Mouse (Mus musculus) limb, embryonic 15.5 days (tissue): ENCODE data around the gene Cdc25b. TPM values are rescaled to one million over a fixed set of nuclear protein-coding genes. Genes with fewer than 3 reads are reported as not detected.
A peak's percentile ranks its signal among the peaks of the same experiment; 100 is the strongest.

Source experiments
- ATAC-seq: fragments of 200-750 bp; cut with Nextera tagmentation; 2 replicates; pipeline ENCODE4 v1.8.0; 2017; ENCODE audit warnings: low read depth, moderate TSS enrichment; ENCODE audit not compliant: insufficient number of reproducible peaks, low FRiP score, low TSS enrichment
- H3K27ac ChIP-seq: fragments of 300-500 bp; sonication (generic); 2 replicates; pipeline ENCODE4 v1.5.1; 2015; ENCODE audit warnings: moderate library complexity, mild to moderate bottlenecking, inconsistent platforms
- H3K27me3 ChIP-seq: fragments of 300-500 bp; sonication (generic); 2 replicates; pipeline ENCODE4 v1.6.1; 2015; ENCODE audit warnings: inconsistent platforms
- H3K36me3 ChIP-seq: fragments of 300-500 bp; sonication (generic); 2 replicates; pipeline ENCODE4 v1.6.1; 2015; ENCODE audit warnings: inconsistent platforms
- H3K4me1 ChIP-seq: fragments of 300-500 bp; sonication (generic); 2 replicates; pipeline ENCODE4 v1.6.1; 2015; ENCODE audit warnings: inconsistent platforms
- H3K4me2 ChIP-seq: fragments of 300-500 bp; sonication (generic); 2 replicates; pipeline ENCODE4 v1.6.1; 2015; ENCODE audit warnings: mild to moderate bottlenecking, inconsistent platforms
- H3K4me3 ChIP-seq: fragments of 300-500 bp; sonication (generic); 2 replicates; pipeline ENCODE4 v1.5.1; 2015; ENCODE audit warnings: mild to moderate bottlenecking, inconsistent platforms
- H3K9ac ChIP-seq: fragments of 300-500 bp; sonication (generic); 2 replicates; pipeline ENCODE4 v1.6.1; 2015; ENCODE audit warnings: inconsistent platforms
- H3K9me3 ChIP-seq: fragments of 300-500 bp; sonication (generic); 2 replicates; pipeline ENCODE4 v1.6.1; 2016; ENCODE audit warnings: inconsistent platforms
- whole genome bisulfite sequencing: fragments of 180-500 bp; shearing (Covaris S2); methylation state at CpG from one replicate; pipeline ENCODE4 v1.1.7; 2015; 5-methylcytosine and 5-hydroxymethylcytosine counted together
- polyA plus RNA-seq: library from polyadenylated mRNA; unstranded; fragments of >200 nt; fragmentation: Nextera tagmentation; extraction: Ambion mirVana; gene quantifications from 2 replicates; pipeline ENCODE4 v1.2.1, GENCODE M21; 2015

Cdc25b gene
- polyA plus RNA-seq, result 51.2 and 51.3 TPM in 2 replicates

DNA sequence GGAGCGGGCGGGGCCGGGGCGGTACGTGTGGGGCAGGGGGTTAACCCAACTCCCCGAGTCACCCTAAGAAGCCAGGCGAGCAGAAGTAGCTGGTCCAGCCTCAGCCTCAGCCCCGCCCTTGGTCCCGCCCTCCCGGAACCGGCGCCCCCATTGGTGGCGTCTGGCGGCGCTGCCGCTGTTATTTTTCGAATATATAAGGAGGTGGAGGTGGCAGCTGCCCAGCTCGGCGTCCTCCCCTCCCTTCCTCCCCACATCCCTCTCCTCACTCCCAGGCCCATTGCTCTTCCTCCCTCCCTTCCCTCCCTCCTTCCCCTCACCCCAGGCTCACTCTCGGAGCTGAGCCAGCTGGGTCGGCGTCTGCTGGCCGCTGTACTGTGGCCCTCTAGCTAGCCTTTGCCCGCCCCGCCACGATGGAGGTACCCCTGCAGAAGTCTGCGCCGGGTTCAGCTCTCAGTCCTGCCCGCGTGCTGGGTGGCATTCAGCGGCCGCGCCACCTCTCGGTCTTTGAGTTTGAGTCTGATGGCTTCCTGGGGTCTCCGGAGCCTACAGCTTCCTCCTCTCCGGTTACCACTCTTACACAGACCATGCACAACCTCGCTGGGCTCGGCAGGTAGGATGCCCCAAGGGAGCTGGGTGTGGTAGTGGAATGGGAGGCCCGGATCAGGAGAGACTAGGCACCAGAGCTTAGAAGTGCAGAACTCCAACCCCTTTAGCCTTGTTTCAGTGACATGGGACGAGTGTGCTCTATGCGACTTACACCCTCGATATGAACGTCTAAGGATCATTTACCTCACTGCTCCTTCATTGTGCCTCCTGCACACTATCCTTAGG is at the start of gene Cdc25b, which contains the start of gene Spef1:
Gene Cdc25b, plus strand, starts transcription at position 179 of the 831 bp plus-strand sequence.
Gene Spef1, minus strand, starts transcription at position 512 of the 831 bp plus-strand sequence.
- H3K4me1 ChIP-seq, result peaks cover 40% of the 10 kb centered on the region
- no peaks in the 10 kb centered on the region for H3K27me3 ChIP-seq
- ATAC-seq, result peak; percentile 89
- WGBS, result 1% methylated on average over 41 of the region's 43 CpGs
- peak within 1 kb of the TSS; percentile 68 for H3K4me3 ChIP-seq
- peak within 1 kb of the TSS; percentile 77 for H3K27ac ChIP-seq
- peak within 1 kb of the TSS; percentile 62 for H3K9ac ChIP-seq
- no peaks in the 10 kb centered on the region for H3K9me3 ChIP-seq
- H3K36me3 ChIP-seq, result peaks cover 8% of the 10 kb centered on the region; the same call in 1 of the 2 replicates
- peak within 1 kb of the TSS; percentile 92 for H3K4me2 ChIP-seq

DNA sequence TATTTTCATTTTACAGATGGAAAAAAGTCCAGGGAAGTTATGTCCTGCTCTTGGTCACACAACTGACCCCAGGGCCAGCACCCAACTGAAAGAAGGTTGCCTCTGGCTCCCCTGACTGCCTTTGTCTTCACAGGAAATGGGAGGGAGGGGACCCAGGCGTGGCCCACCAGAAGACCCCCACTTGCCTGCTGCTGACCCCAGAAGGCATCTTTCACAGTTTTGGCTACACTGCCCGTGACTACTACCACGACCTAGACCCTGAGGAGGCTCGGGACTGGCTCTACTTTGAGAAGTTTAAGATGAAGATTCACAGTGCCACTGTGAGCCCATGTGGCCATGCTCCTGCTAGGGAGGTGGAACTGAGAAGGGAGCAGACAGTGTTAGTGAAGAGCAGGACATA is 48.5 kb upstream of the Cdc25b start:
- H3K27ac ChIP-seq, result no peak overlapping the region
- peaks cover 12% of the 10 kb centered on the region; the same call in 1 of the 2 replicates for H3K4me1 ChIP-seq
- ATAC-seq, result no peak
- H3K9me3 ChIP-seq, result no peaks in the 10 kb centered on the region
- no peak overlapping the region for H3K4me2 ChIP-seq
- 84% methylated on average over 4 of the region's 4 CpGs for WGBS
- no peak overlapping the region for H3K9ac ChIP-seq
- H3K27me3 ChIP-seq, result no peaks in the 10 kb centered on the region
- H3K36me3 ChIP-seq, result peaks cover 92% of the 10 kb centered on the region
- no peak overlapping the region for H3K4me3 ChIP-seq

- Histone ChIP-seq H3K4me3 (no peak overlapping the region), H3K27ac (no peak overlapping the region), H3K4me2 (no peak overlapping the region), H3K4me1 (peaks cover 12% of the 10 kb centered on the region; the same call in 1 of the 2 replicates), H3K36me3 (peaks cover 96% of the 10 kb centered on the region), H3K27me3 (no peaks in the 10 kb centered on the region), H3K9ac (no peak overlapping the region), H3K9me3 (no peaks in the 10 kb centered on the region)
- 87% methylated on average over 7 of the region's 7 CpGs for WGBS
- no peak for ATAC-seq
These were observed 48.0 kb upstream of the Cdc25b start for GRCm38 (mm10) chr2:131138760-131139159.

DNA sequence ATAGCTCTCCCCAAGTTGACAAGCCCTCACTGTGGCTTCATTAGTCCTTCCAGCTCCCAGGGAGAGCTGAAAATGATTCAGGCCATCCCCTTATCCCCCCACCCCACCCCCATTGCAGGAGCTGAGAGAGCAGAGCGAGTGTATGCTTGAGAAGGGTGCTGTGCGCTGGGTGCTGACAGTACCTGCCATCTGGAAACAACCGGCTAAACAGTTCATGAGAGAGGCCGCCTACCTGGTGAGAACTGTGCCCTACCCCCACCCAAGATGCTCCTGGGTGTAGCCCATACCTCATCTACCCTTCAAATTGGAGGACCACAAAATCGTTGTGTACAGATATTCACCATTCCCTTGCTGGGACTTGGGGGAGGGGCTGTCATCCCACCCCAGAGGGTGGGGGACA is 47.5 kb upstream of the Cdc25b start:
- Histone ChIP-seq H3K4me2 (no peak overlapping the region), H3K9me3 (no peaks in the 10 kb centered on the region), H3K27me3 (no peaks in the 10 kb centered on the region), H3K4me1 (peaks cover 12% of the 10 kb centered on the region; the same call in 1 of the 2 replicates), H3K27ac (no peak overlapping the region), H3K36me3 (peaks cover 94% of the 10 kb centered on the region), H3K9ac (no peak overlapping the region), H3K4me3 (no peak overlapping the region)
- WGBS, result 75% methylated on average over 5 of the region's 5 CpGs
- ATAC-seq, result no peak

GRCm38 (mm10) chr2:131139886-131140532 is 46.7 kb upstream of the Cdc25b start:
- peaks cover 12% of the 10 kb centered on the region; the same call in 1 of the 2 replicates for H3K4me1 ChIP-seq
- no peak overlapping the region for H3K4me3 ChIP-seq
- H3K4me2 ChIP-seq, result no peak overlapping the region
- H3K9ac ChIP-seq, result no peak overlapping the region
- no peak for ATAC-seq
- H3K36me3 ChIP-seq, result peaks cover 94% of the 10 kb centered on the region
- no peaks in the 10 kb centered on the region for H3K27me3 ChIP-seq
- 47% methylated on average over 5 of the region's 5 CpGs for WGBS
- no peaks in the 10 kb centered on the region for H3K9me3 ChIP-seq
- H3K27ac ChIP-seq, result no peak overlapping the region; the same call in 1 of the 2 replicates

DNA sequence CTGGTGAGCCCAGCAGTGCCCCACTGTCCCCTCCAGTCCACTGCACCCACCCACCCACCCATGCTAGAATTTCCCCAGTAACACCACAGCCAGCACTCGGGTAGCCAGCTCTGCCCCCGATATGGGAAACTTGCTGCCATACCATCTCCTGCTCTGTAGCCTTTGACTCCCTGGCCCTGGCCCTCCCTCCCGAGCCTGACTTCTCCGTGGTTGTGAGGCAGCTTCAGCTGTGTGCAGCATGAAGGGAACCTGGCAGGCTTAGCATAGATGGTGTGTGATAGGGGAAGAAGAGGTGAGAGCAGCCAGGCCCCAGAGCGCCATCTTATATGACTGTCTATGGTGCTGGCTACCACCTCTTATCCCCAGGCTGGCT is 46.2 kb upstream of the Cdc25b start:
- H3K9me3 ChIP-seq, result no peaks in the 10 kb centered on the region
- no peak overlapping the region for H3K4me2 ChIP-seq
- no peaks in the 10 kb centered on the region for H3K27me3 ChIP-seq
- 72% methylated on average over 5 of the region's 5 CpGs for WGBS
- H3K4me3 ChIP-seq, result no peak overlapping the region
- H3K27ac ChIP-seq, result no peak overlapping the region
- H3K36me3 ChIP-seq, result peaks cover 94% of the 10 kb centered on the region
- ATAC-seq, result no peak
- H3K4me1 ChIP-seq, result peaks cover 8% of the 10 kb centered on the region
- H3K9ac ChIP-seq, result no peak overlapping the region

GRCm38 (mm10) chr2:131141336-131141986 is 45.3 kb upstream of the Cdc25b start:
- Histone ChIP-seq H3K9me3 (no peaks in the 10 kb centered on the region), H3K4me3 (no peak overlapping the region), H3K9ac (no peak overlapping the region), H3K27me3 (no peaks in the 10 kb centered on the region), H3K4me2 (no peak overlapping the region), H3K27ac (no peak overlapping the region), H3K4me1 (peaks cover 10% of the 10 kb centered on the region), H3K36me3 (peaks cover 96% of the 10 kb centered on the region)
- ATAC-seq, result no peak
- 90% methylated on average over 8 of the region's 8 CpGs for WGBS

DNA sequence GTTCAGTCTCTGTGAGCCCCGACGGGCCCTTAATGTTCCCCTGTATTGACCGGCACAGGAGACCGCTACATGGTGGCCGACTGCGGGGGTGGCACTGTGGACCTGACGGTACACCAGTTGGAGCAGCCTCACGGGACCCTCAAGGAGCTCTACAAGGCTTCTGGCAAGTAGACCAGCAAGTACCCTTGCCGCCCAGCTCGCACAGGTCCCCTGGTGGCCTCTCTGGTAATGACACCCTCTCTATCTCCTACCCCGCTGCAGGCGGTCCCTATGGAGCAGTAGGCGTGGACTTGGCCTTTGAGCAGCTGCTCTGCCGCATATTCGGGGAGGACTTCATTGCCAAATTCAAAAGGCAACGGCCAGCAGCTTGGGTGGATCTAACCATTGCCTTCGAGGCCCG is 44.2 kb upstream of the Cdc25b start:
- no peak for ATAC-seq
- 33% methylated on average over 18 of the region's 18 CpGs for WGBS

GRCm38 (mm10) chr2:131143007-131143780 is 43.6 kb upstream of the Cdc25b start:
- ATAC-seq, result no peak
- Histone ChIP-seq H3K4me2 (no peak overlapping the region), H3K4me1 (peaks cover 10% of the 10 kb centered on the region), H3K9me3 (no peaks in the 10 kb centered on the region), H3K36me3 (peaks cover 96% of the 10 kb centered on the region), H3K4me3 (no peak overlapping the region), H3K9ac (no peak overlapping the region), H3K27me3 (no peaks in the 10 kb centered on the region), H3K27ac (no peak overlapping the region)
- WGBS, result 71% methylated on average over 22 of the region's 22 CpGs

More for the DNA sequence above, 44.2 kb upstream of the Cdc25b start:
- H3K9ac ChIP-seq, result no peak overlapping the region
- H3K9me3 ChIP-seq, result no peaks in the 10 kb centered on the region
- peak overlapping the region; percentile 33; the same call in 1 of the 2 replicates for H3K27ac ChIP-seq
- no peaks in the 10 kb centered on the region for H3K27me3 ChIP-seq
- H3K36me3 ChIP-seq, result peaks cover 96% of the 10 kb centered on the region
- no peak overlapping the region for H3K4me3 ChIP-seq
- H3K4me2 ChIP-seq, result no peak overlapping the region
- H3K4me1 ChIP-seq, result peaks cover 10% of the 10 kb centered on the region

DNA sequence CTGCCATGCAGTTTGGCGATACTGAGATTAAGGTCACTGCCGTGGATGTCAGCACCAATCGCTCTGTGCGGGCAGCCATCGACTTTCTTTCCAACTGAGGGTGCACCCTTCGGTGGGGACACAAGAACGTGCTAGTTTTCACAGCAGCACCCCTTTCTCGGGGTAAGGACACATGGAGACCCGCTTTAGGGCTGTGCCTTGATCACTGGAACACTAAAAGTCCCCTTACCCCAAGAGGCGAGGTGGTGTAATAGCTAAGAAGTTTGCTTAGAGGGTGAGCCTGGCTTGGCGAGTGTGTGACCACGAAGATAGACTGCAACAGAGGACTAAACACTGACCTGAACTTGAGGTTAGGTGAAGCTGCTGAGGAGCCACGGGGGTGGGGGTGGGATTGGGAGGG is 41.6 kb upstream of the Cdc25b start:
- H3K27ac ChIP-seq, result no peak overlapping the region
- H3K9me3 ChIP-seq, result no peaks in the 10 kb centered on the region
- peaks cover 94% of the 10 kb centered on the region for H3K36me3 ChIP-seq
- 54% methylated on average over 13 of the region's 13 CpGs for WGBS
- H3K4me1 ChIP-seq, result peaks cover 10% of the 10 kb centered on the region
- no peak for ATAC-seq
- no peaks in the 10 kb centered on the region for H3K27me3 ChIP-seq
- no peak overlapping the region for H3K9ac ChIP-seq
- H3K4me3 ChIP-seq, result no peak overlapping the region
- H3K4me2 ChIP-seq, result no peak overlapping the region

DNA sequence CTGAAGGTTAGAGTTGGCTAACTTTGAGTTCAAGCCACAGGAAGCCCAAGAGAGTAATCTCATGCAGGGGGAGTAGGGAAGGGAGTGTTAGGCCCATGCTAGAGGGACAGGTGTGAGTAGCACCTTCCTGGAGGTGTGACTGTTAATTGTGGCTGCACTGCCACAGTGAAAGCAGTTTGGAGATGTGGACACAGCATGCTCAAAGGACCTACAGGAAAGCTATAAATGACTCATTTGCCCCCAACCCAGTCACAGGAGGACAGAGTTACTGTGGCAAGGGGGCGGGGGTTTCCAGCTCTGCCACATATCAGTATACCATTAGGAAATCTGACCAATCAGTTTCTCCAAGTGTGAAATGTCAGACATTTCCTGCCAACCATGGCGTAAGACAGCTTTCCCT is 41.2 kb upstream of the Cdc25b start:
- no peak overlapping the region for H3K4me3 ChIP-seq
- no peaks in the 10 kb centered on the region for H3K27me3 ChIP-seq
- no peak overlapping the region for H3K27ac ChIP-seq
- no peaks in the 10 kb centered on the region for H3K9me3 ChIP-seq
- no peak overlapping the region for H3K9ac ChIP-seq
- peaks cover 10% of the 10 kb centered on the region for H3K4me1 ChIP-seq
- H3K4me2 ChIP-seq, result no peak overlapping the region
- WGBS, result 74% methylated on average over 2 of the region's 2 CpGs
- ATAC-seq, result no peak
- H3K36me3 ChIP-seq, result peaks cover 94% of the 10 kb centered on the region
